Mouse (Mus musculus) liver, embryonic 11.5 days (tissue): ENCODE results near the gene Dtx2. TPM values are rescaled to one million over a fixed set of nuclear protein-coding genes. Genes with fewer than 3 reads are reported as not detected.
"Not testable (repeated sequence)": the region's sequence is repeated elsewhere in the genome, so short reads cannot be mapped to it uniquely, and the experiment has no call there.

Source experiments
- ATAC-seq: fragments of 200-750 bp; cut with Nextera tagmentation; replicated peaks from 2 replicates; pipeline ENCODE4 v1.8.0; 2017; ENCODE audit warnings: moderate number of reproducible peaks, mild to moderate bottlenecking, moderate TSS enrichment, moderate library complexity; ENCODE audit not compliant: low FRiP score
- DNase-seq: peaks from one replicate; pipeline ENCODE4 v3.0.0-alpha.2; 2017; ENCODE audit warnings: low spot score
- H3K27ac ChIP-seq: fragments of 300-500 bp; sonication (generic); 2 replicates; pipeline ENCODE4 v1.5.1; 2014; ENCODE audit warnings: mild to moderate bottlenecking, low read depth, low read length, control low read depth
- H3K27me3 ChIP-seq: fragments of 300-500 bp; sonication (generic); replicated peaks from 2 replicates; pipeline ENCODE4 v1.6.1; 2014; ENCODE audit warnings: low read length, mixed read lengths; ENCODE audit not compliant: control insufficient read depth, insufficient read depth
- H3K36me3 ChIP-seq: fragments of 300-500 bp; sonication (generic); 2 replicates; pipeline ENCODE4 v1.6.1; 2014; ENCODE audit warnings: mild to moderate bottlenecking, low read length, moderate library complexity, mixed read lengths; ENCODE audit not compliant: control insufficient read depth, insufficient read depth
- H3K4me1 ChIP-seq: fragments of 300-500 bp; sonication (generic); replicated peaks from 2 replicates; pipeline ENCODE4 v1.6.1; 2014; ENCODE audit warnings: low read length, mixed read lengths; ENCODE audit not compliant: control insufficient read depth, insufficient read depth
- H3K4me2 ChIP-seq: fragments of 300-500 bp; sonication (generic); 2 replicates; pipeline ENCODE4 v1.6.1; 2014; ENCODE audit warnings: mild to moderate bottlenecking, control low read depth, moderate library complexity
- H3K4me3 ChIP-seq: fragments of 300-500 bp; sonication (generic); 2 replicates; pipeline ENCODE4 v1.5.1; 2014; ENCODE audit warnings: low read depth, low read length, control low read depth
- H3K9ac ChIP-seq: fragments of 300-500 bp; sonication (generic); 2 replicates; pipeline ENCODE4 v1.6.1; 2014; ENCODE audit warnings: low read depth, low read length, control low read depth
- H3K9me3 ChIP-seq: fragments of 300-500 bp; sonication (generic); 2 replicates; pipeline ENCODE4 v1.6.1; 2016; ENCODE audit warnings: low read length, inconsistent platforms, mixed read lengths; ENCODE audit not compliant: control insufficient read depth
- WGBS: fragments of 180-500 bp; shearing (Covaris S2); extraction: QIAGEN DNeasy Blood & Tissue Kit; methylation state at CpG from one replicate; pipeline ENCODE4 v1.1.7; 2014; 5-methylcytosine and 5-hydroxymethylcytosine counted together
- polyA plus RNA-seq: library from polyadenylated mRNA; unstranded; fragments of >200 nt; fragmentation: Nextera tagmentation; extraction: Ambion mirVana; gene quantifications from 2 replicates; pipeline ENCODE4 v1.2.1, GENCODE M21; 2014

Gene Dtx2
- polyA plus RNA-seq, 1 experiment from 2014 or later, result 20.3 TPM

DNA sequence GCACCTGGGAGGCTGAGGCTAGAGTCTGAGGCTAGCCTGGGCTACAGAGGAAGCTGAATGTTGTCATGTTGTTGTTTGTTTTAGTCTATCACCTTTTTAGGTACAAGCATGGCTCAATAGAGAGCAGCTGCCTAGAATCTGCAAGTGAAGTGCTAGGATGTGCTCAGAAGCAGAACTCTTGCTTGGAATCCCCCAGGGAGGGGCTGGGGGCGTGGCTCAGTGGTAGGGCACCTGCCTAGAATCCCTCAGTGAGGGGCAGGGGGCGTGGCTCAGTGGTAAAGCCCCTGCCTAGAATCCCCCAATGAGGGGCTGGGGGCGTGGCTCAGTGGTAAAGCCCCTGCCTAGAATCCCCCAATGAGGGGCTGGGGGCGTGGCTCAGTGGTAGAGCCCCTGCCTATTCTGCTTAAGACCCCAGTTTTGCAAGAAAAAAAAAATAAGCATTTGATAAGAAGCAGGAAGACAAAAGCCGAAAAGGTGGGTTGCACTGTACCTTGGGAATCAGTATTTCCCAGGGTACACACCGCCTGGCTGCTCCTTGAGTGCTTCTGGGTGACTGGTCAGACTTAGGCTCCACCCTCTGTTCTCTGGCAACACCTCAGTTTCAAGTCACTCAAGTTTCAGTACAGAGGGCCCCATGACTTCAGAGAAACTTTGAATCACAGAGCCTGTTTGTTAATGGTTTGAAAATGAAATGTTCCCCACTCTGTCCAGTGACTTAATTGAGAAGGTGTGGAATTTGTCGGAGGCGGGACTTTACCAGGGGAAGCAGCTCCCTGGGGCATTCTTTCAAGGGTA, 58.5 kb downstream of the Dtx2 start:
- H3K4me1 ChIP-seq, result no peaks in the 10 kb centered on the region
- H3K36me3 ChIP-seq, result no peaks in the 10 kb centered on the region
- 62% methylated on average over 8 of the region's 8 CpGs for WGBS
- peaks cover 5% of the 10 kb centered on the region; the same call in 1 of the 2 replicates for H3K27me3 ChIP-seq
- DNase-seq (no peak), ATAC-seq (no peak)
- H3K9ac ChIP-seq, result no peak overlapping the region
- H3K4me3 ChIP-seq, result no peak overlapping the region
- no peak overlapping the region for H3K27ac ChIP-seq
- H3K9me3 ChIP-seq, result no peaks in the 10 kb centered on the region
- no peak overlapping the region for H3K4me2 ChIP-seq

DNA sequence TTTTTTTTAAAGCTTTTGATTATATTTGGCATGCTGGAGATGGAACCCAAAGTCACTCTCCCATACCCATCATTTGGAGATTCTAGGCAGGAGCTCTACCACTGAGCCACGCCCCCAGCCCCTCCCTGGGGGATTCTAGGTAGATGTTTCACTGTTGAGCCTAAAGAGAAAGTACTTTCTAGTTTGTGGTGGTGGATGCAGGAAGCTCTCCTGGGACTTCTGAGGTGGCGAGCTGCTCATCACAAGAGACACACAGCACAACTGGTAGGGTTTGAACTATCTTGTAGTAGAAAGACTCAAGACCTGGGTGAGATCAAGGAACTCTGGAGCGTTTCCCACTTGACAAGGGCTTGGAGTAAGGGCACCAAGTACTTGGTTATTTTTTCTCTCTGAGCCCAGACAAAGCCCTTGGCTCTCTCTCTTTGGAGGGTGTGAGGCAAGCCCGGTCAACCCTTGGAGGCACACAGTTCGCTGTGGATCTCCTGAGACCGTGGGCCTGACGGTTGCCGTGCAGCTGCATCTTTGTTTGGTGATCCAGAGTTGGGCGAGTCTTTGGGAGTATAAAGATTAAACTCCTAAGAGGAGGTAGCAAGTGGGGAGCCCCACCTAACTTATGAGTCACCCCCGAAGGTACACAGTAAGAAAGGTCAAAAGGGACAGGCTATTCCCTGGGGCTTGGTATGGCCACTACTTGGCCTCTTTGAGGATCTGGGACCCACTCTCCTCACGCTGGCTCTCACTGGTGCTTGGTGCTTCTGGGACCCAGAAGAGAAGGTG, 59.9 kb downstream of the Dtx2 start, which contains the start of gene Upk3bl:
Upk3bl (plus strand) TSS at position 192 of the 777 bp plus-strand sequence.
- no peaks in the 10 kb centered on the region for H3K4me1 ChIP-seq
- no peak within 1 kb of the TSS for H3K4me3 ChIP-seq
- WGBS, result 82% methylated on average over 11 of the region's 11 CpGs
- ATAC-seq, result no peak
- peaks cover 5% of the 10 kb centered on the region; the same call in 1 of the 2 replicates for H3K27me3 ChIP-seq
- DNase-seq, result no peak
- no peak within 1 kb of the TSS for H3K9ac ChIP-seq
- H3K4me2 ChIP-seq, result no peak within 1 kb of the TSS
- no peak within 1 kb of the TSS for H3K27ac ChIP-seq
- no peaks in the 10 kb centered on the region for H3K36me3 ChIP-seq
- no peaks in the 10 kb centered on the region for H3K9me3 ChIP-seq

DNA sequence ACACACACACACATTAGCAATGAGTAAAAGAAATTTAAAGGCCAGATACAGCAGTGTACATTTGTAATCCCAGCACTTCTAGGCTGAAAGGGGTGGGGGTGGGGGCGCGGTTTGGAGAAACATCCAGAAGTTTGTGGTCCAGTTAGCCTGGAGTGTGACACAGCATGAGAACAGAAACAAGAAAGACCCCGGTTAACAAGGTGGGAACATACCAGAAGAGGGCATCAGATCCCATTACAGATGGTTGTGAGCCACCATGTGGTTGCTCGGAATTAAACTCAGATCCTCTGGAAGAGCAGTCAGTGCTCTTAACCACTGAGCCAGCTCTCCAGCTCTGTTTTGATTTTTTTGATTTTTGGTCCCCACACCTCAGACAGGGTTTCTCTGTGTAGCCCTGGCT, 61.5 kb downstream of the Dtx2 start:
- H3K4me2 ChIP-seq, result no peak overlapping the region
- WGBS, result 37% methylated on average over 4 of the region's 4 CpGs
- H3K27ac ChIP-seq, result no peak overlapping the region
- no peak for DNase-seq
- no peak overlapping the region for H3K4me3 ChIP-seq
- no peaks in the 10 kb centered on the region for H3K4me1 ChIP-seq
- H3K27me3 ChIP-seq, result peaks cover 8% of the 10 kb centered on the region; the same call in 1 of the 2 replicates
- H3K9ac ChIP-seq, result no peak overlapping the region
- no peaks in the 10 kb centered on the region for H3K36me3 ChIP-seq
- ATAC-seq, result no peak
- H3K9me3 ChIP-seq, result no peaks in the 10 kb centered on the region

DNA sequence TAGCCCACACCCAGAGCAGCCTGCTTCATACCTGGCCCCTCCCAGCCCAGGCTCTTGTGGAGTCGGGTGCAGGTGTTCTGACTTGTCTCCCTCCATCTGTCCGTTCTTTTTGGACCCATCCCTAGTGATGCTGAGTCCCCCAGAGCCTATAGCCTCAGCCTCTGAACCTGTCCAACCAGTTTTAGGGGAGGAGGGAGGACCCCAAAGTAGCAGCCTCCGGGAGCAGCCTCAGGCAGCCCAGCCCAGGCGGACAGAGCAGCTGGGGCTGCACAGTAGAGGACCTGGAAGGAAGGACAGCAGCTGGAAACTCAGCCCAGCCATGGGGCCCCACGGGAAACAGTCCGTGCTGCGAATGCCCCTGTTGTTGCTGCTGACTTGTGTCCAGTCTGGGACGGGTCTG, 62.5 kb downstream of the Dtx2 start:
- ATAC-seq, result no peak
- H3K4me3 ChIP-seq, result no peak overlapping the region
- H3K36me3 ChIP-seq, result no peaks in the 10 kb centered on the region
- peaks cover 12% of the 10 kb centered on the region; the same call in 1 of the 2 replicates for H3K27me3 ChIP-seq
- no peak overlapping the region for H3K4me2 ChIP-seq
- no peaks in the 10 kb centered on the region for H3K9me3 ChIP-seq
- H3K9ac ChIP-seq, result no peak overlapping the region
- H3K27ac ChIP-seq, result no peak overlapping the region
- DNase-seq, result no peak
- H3K4me1 ChIP-seq, result no peaks in the 10 kb centered on the region
- WGBS, result 24% methylated on average over 8 of the region's 8 CpGs

DNA sequence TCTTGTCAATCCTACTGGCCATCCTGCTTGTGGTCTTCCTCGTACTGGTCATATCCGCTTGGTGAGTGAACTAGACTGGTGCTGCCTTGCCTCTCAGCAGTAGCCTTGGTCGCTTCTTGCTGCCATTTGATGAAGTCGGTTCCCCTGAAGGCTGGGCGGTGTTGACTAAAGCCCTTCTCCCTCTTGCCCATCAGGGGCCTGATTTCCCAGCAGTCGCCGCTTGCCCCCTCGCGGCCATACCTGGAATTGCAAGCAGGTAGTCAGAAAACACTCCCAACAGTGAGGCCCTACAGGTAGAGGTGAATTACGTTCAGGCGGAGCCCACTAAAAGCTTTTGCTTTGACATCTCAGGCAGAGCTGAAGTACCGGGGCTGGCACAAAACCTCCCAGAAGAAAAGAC, 67.0 kb downstream of the Dtx2 start:
- Histone ChIP-seq H3K27ac (no peak overlapping the region), H3K27me3 (peaks cover 12% of the 10 kb centered on the region; the same call in 1 of the 2 replicates), H3K9ac (no peak overlapping the region), H3K4me1 (no peaks in the 10 kb centered on the region), H3K4me2 (no peak overlapping the region), H3K4me3 (no peak overlapping the region), H3K36me3 (no peaks in the 10 kb centered on the region), H3K9me3 (no peaks in the 10 kb centered on the region)
- 11% methylated on average over 12 of the region's 12 CpGs for WGBS
- ATAC-seq (no peak), DNase-seq (peak; percentile 73)

DNA sequence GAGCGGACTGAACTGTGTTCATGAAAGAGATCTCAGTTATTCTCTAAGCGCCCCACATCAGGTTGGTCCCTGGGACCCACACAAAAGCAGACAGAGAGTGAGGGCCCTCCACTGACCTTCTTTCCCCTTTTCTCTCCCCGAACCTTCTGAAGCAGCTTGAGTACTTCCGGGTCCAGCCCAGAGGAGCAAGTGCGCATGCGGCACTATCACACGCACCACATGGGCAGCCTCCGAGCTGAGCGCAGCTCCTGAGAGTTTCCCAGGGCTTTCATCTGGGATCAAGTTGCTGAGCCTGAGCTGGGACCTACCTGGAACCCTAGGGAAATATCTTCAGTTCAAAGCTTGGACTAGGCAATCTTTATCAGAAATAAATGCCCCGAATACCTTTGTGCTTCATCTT, 69.3 kb downstream of the Dtx2 start:
- no peak overlapping the region for H3K27ac ChIP-seq
- no peaks in the 10 kb centered on the region for H3K36me3 ChIP-seq
- DNase-seq (no peak), ATAC-seq (no peak)
- H3K4me3 ChIP-seq, result no peak overlapping the region
- H3K9me3 ChIP-seq, result no peaks in the 10 kb centered on the region
- H3K4me2 ChIP-seq, result no peak overlapping the region
- H3K9ac ChIP-seq, result no peak overlapping the region
- WGBS, result 85% methylated on average over 10 of the region's 10 CpGs
- peaks cover 7% of the 10 kb centered on the region; the same call in 1 of the 2 replicates for H3K27me3 ChIP-seq
- no peaks in the 10 kb centered on the region for H3K4me1 ChIP-seq

DNA sequence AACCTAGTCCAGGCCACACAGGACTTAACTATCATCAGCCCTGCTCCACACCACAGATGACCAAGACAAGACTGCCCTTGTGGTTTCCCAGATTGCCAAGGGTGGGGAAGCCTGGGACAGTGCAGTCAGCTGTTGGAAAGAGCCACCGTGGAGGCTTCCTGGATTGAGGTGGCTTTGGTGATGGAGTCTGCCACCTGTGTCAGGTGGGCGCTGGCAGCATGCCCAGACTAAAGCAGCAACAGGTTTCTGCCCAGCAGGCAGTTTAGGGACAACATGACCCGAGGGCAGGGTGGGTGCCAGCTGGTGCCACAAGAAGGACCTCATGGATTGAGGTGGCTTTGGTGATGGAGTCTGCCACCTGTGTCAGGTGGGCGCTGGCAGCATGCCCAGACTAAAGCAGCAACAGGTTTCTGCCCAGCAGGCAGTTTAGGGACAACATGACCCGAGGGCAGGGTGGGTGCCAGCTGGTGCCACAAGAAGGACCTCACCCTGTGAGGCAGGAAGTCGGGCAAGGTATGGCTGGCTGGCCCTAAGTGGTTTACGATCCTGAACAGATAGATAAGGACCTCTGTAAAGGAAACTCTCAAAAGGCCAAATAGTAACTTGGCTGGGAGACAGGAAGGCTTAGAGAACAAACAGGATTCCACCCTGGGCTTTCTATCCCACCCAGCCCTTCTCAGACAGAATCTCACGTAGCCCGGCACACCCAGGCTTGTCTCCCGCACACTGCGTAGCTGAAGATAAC, 72.0 kb downstream of the Dtx2 start:
- WGBS, result 61% methylated on average over 11 of the region's 11 CpGs
- H3K4me3 ChIP-seq, ATAC-seq, DNase-seq, H3K9me3 ChIP-seq, H3K36me3 ChIP-seq, H3K27me3 ChIP-seq, H3K27ac ChIP-seq, H3K4me2 ChIP-seq, H3K9ac ChIP-seq, H3K4me1 ChIP-seq: not testable (repeated sequence)

DNA sequence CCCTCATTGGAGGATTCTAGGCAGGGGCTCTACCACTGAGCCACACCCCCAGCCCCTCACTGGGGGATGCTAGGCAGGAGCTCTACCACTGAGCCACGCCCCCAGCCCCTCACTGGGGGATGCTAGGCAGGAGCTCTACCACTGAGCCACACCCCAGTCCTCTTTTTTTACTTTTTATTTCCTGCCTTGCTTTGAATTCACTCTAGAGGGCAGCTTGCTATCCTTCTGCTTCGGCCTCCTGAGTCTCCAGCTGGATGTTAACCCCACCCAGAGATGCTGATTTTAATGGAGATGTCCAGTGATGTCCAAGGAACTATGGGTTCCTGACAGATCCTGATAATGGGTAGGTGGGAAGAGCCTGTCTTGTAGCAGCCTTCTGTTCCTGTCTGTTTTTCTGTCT, 74.8 kb downstream of the Dtx2 start:
- Histone ChIP-seq H3K9me3 (no peaks in the 10 kb centered on the region), H3K36me3 (no peaks in the 10 kb centered on the region), H3K4me1 (no peaks in the 10 kb centered on the region), H3K9ac (no peak overlapping the region), H3K4me2 (no peak overlapping the region), H3K27ac (no peak overlapping the region), H3K4me3 (no peak overlapping the region), H3K27me3 (peaks cover 2% of the 10 kb centered on the region; the same call in 1 of the 2 replicates)
- WGBS, result 85% methylated on average over 2 of the region's 2 CpGs
- ATAC-seq (no peak), DNase-seq (no peak)
